Mouse (Mus musculus) hindbrain, embryonic 11.5 days (tissue): ENCODE measurements around the gene Homer2. TPM values are rescaled to one million over a fixed set of nuclear protein-coding genes. Genes with fewer than 3 reads are reported as not detected.

ENCODE experiments used
- ATAC-seq: fragments of 200-750 bp; cut with Nextera tagmentation; 2 replicates; pipeline ENCODE4 v1.8.0; 2017; ENCODE audit warnings: mild to moderate bottlenecking, moderate TSS enrichment, moderate library complexity; ENCODE audit not compliant: low FRiP score
- DNase-seq: peaks from one replicate; pipeline ENCODE4 v3.0.0-alpha.2; 2015; ENCODE audit warnings: low spot score
- H3K27ac ChIP-seq: fragments of 300-500 bp; sonication (generic); 2 replicates; pipeline ENCODE4 v1.5.1; 2014; ENCODE audit warnings: mild to moderate bottlenecking, low read depth, low read length
- H3K27me3 ChIP-seq: fragments of 300-500 bp; sonication (generic); 2 replicates; pipeline ENCODE4 v1.6.1; 2014; ENCODE audit warnings: mild to moderate bottlenecking, low read length, moderate library complexity, mixed read lengths; ENCODE audit not compliant: control insufficient read depth, insufficient read depth
- H3K36me3 ChIP-seq: fragments of 300-500 bp; sonication (generic); 2 replicates; pipeline ENCODE4 v1.6.1; 2014; ENCODE audit warnings: mild to moderate bottlenecking, low read length, moderate library complexity, mixed read lengths; ENCODE audit not compliant: control insufficient read depth, insufficient read depth
- H3K4me1 ChIP-seq: fragments of 300-500 bp; sonication (generic); replicated peaks from 2 replicates; pipeline ENCODE4 v1.6.1; 2014; ENCODE audit warnings: low read length, mixed read lengths; ENCODE audit not compliant: control insufficient read depth, insufficient read depth
- H3K4me2 ChIP-seq: fragments of 300-500 bp; sonication (generic); replicated peaks from 2 replicates; pipeline ENCODE4 v1.6.1; 2014; ENCODE audit warnings: mild to moderate bottlenecking, low read depth, low read length
- H3K4me3 ChIP-seq: fragments of 300-500 bp; sonication (generic); 2 replicates; pipeline ENCODE4 v1.5.1; 2014; ENCODE audit warnings: low read depth, low read length
- H3K9ac ChIP-seq: fragments of 300-500 bp; sonication (generic); 2 replicates; pipeline ENCODE4 v1.6.1; 2014; ENCODE audit warnings: low read depth, low read length
- H3K9me3 ChIP-seq: fragments of 300-500 bp; sonication (generic); 2 replicates; pipeline ENCODE4 v1.6.1; 2016; ENCODE audit warnings: low read length; ENCODE audit not compliant: control insufficient read depth
- WGBS: fragments of 180-500 bp; shearing (Covaris S2); extraction: QIAGEN DNeasy Blood & Tissue Kit; methylation state at CpG from one replicate; pipeline ENCODE4 v1.1.7; 2014; 5-methylcytosine and 5-hydroxymethylcytosine counted together
- polyA plus RNA-seq: library from polyadenylated mRNA; unstranded; fragments of >200 nt; fragmentation: Nextera tagmentation; extraction: Ambion mirVana; gene quantifications from 2 replicates; pipeline ENCODE4 v1.2.1, GENCODE M21; 2014

The Homer2 gene
- polyA plus RNA-seq, 1 experiment from 2014 or later = 24.4 TPM

- Histone ChIP-seq H3K9ac (no peak overlapping the region), H3K4me1 (0 out of 2 replicates have a peak, but pooled peaks cover 2% of the 10 kb centered on the region), H3K4me2 (peak overlapping the region; percentile 15; the same call in 1 of the 2 replicates), H3K27ac (no peak overlapping the region), H3K27me3 (no peaks in the 10 kb centered on the region), H3K36me3 (no peaks in the 10 kb centered on the region), H3K9me3 (no peaks in the 10 kb centered on the region), H3K4me3 (peak overlapping the region; percentile 83; the same call in 1 of the 2 replicates)
- no peak for ATAC-seq
- WGBS = 3% methylated on average over 5 of the region's 5 CpGs
- no peak for DNase-seq
These were observed 136.6 kb downstream of the Homer2 start for GRCm38 (mm10) chr7:81570752-81571107.

GRCm38 (mm10) chr7:81570271-81570670, 137.1 kb downstream of the Homer2 start:
- WGBS = 87% methylated on average over 3 of the region's 3 CpGs
- ATAC-seq (no peak), DNase-seq (no peak)
- no peak overlapping the region for H3K4me3 ChIP-seq
- no peak overlapping the region for H3K4me2 ChIP-seq
- H3K4me1 ChIP-seq = 0 out of 2 replicates have a peak, but pooled peaks cover 2% of the 10 kb centered on the region
- no peak overlapping the region for H3K9ac ChIP-seq
- H3K27ac ChIP-seq = no peak overlapping the region
- H3K36me3 ChIP-seq = no peaks in the 10 kb centered on the region
- H3K27me3 ChIP-seq = no peaks in the 10 kb centered on the region
- H3K9me3 ChIP-seq = no peaks in the 10 kb centered on the region

GRCm38 (mm10) chr7:81569851-81570250, 137.5 kb downstream of the Homer2 start:
- H3K4me3 ChIP-seq = no peak overlapping the region
- 0 out of 2 replicates have a peak, but pooled peaks cover 2% of the 10 kb centered on the region for H3K4me1 ChIP-seq
- H3K36me3 ChIP-seq = no peaks in the 10 kb centered on the region
- no peak overlapping the region for H3K27ac ChIP-seq
- no peaks in the 10 kb centered on the region for H3K9me3 ChIP-seq
- no peak for ATAC-seq
- no peak overlapping the region for H3K4me2 ChIP-seq
- no peak for DNase-seq
- H3K9ac ChIP-seq = no peak overlapping the region
- no peaks in the 10 kb centered on the region for H3K27me3 ChIP-seq
- 86% methylated on average over 1 of the region's 1 CpGs for WGBS

- 95% methylated on average over 5 of the region's 5 CpGs for WGBS
- Histone ChIP-seq H3K27ac (no peak overlapping the region), H3K27me3 (no peaks in the 10 kb centered on the region), H3K9ac (no peak overlapping the region), H3K36me3 (no peaks in the 10 kb centered on the region), H3K4me1 (no peaks in the 10 kb centered on the region), H3K9me3 (no peaks in the 10 kb centered on the region), H3K4me2 (no peak overlapping the region), H3K4me3 (no peak overlapping the region)
- ATAC-seq (no peak), DNase-seq (no peak)
These were observed 139.9 kb downstream of the Homer2 start for GRCm38 (mm10) chr7:81567396-81567795.

- Histone ChIP-seq H3K27ac (no peak within 1 kb of the TSS), H3K27me3 (no peaks in the 10 kb centered on the region), H3K9me3 (no peaks in the 10 kb centered on the region), H3K9ac (no peak within 1 kb of the TSS), H3K4me1 (no peaks in the 10 kb centered on the region), H3K4me2 (no peak within 1 kb of the TSS), H3K4me3 (no peak within 1 kb of the TSS), H3K36me3 (no peaks in the 10 kb centered on the region)
- 70% methylated on average over 9 of the region's 9 CpGs for WGBS
- ATAC-seq (no peak), DNase-seq (no peak)
These were observed 140.4 kb downstream of the Homer2 start, which contains the start of gene Fsd2 for GRCm38 (mm10) chr7:81566892-81567291. Gene Fsd2 (minus strand): TSS chr7:81566944.

- no peak for ATAC-seq
- 90% methylated on average over 4 of the region's 4 CpGs for WGBS
- Histone ChIP-seq H3K9me3 (no peaks in the 10 kb centered on the region), H3K4me2 (no peak overlapping the region), H3K9ac (no peak overlapping the region), H3K4me3 (no peak overlapping the region), H3K36me3 (no peaks in the 10 kb centered on the region), H3K4me1 (no peaks in the 10 kb centered on the region), H3K27ac (no peak overlapping the region), H3K27me3 (no peaks in the 10 kb centered on the region)
- no peak for DNase-seq
These were observed 141.0 kb downstream of the Homer2 start for GRCm38 (mm10) chr7:81566332-81566731.

GRCm38 (mm10) chr7:81565381-81566055, 141.8 kb downstream of the Homer2 start:
- Histone ChIP-seq H3K4me2 (no peak overlapping the region), H3K9me3 (no peaks in the 10 kb centered on the region), H3K4me3 (no peak overlapping the region), H3K27ac (no peak overlapping the region), H3K9ac (no peak overlapping the region), H3K4me1 (no peaks in the 10 kb centered on the region), H3K36me3 (no peaks in the 10 kb centered on the region), H3K27me3 (no peaks in the 10 kb centered on the region)
- DNase-seq = peak; percentile 27
- 66% methylated on average over 7 of the region's 7 CpGs for WGBS
- ATAC-seq = no peak

- Histone ChIP-seq H3K4me3 (no peak overlapping the region), H3K4me1 (no peaks in the 10 kb centered on the region), H3K4me2 (no peak overlapping the region), H3K27ac (no peak overlapping the region), H3K36me3 (no peaks in the 10 kb centered on the region), H3K9me3 (no peaks in the 10 kb centered on the region), H3K27me3 (no peaks in the 10 kb centered on the region), H3K9ac (no peak overlapping the region)
- DNase-seq = no peak
- 74% methylated on average over 7 of the region's 7 CpGs for WGBS
- no peak for ATAC-seq
These were observed 142.6 kb downstream of the Homer2 start for GRCm38 (mm10) chr7:81564766-81565165.

- no peak overlapping the region for H3K9ac ChIP-seq
- DNase-seq (no peak), ATAC-seq (no peak)
- H3K9me3 ChIP-seq = no peaks in the 10 kb centered on the region
- no peaks in the 10 kb centered on the region for H3K4me1 ChIP-seq
- no peak overlapping the region for H3K4me2 ChIP-seq
- H3K4me3 ChIP-seq = no peak overlapping the region
- H3K27ac ChIP-seq = no peak overlapping the region
- no peaks in the 10 kb centered on the region for H3K27me3 ChIP-seq
- 85% methylated on average over 4 of the region's 4 CpGs for WGBS
- H3K36me3 ChIP-seq = no peaks in the 10 kb centered on the region
These were observed 143.8 kb downstream of the Homer2 start for GRCm38 (mm10) chr7:81563506-81564015.
